Mouse (Mus musculus) midbrain, embryonic 16.5 days (tissue): ENCODE measurements at regions not wholly inside any gene's neighbourhood (a gene's known extent, or its start where the extent isn't known, plus 50 kb on each side); places are given as distances from the start of the nearest gene placed in this dataset.

Source experiments
- ATAC-seq: fragments of 200-750 bp; cut with Nextera tagmentation; 2 replicates; pipeline ENCODE4 v1.8.0; 2017; ENCODE audit warnings: moderate TSS enrichment
- H3K27ac ChIP-seq: fragments of 300-500 bp; sonication (generic); 2 replicates; pipeline ENCODE4 v1.5.1; 2014; ENCODE audit warnings: mild to moderate bottlenecking, low read length, mixed read lengths
- H3K27me3 ChIP-seq: fragments of 300-500 bp; sonication (generic); 2 replicates; pipeline ENCODE4 v1.6.1; 2014; ENCODE audit warnings: low read depth, low read length, mixed read lengths; ENCODE audit not compliant: control insufficient read depth, insufficient read depth
- H3K36me3 ChIP-seq: fragments of 300-500 bp; sonication (generic); 2 replicates; pipeline ENCODE4 v1.6.1; 2014; ENCODE audit warnings: mild to moderate bottlenecking, low read length, moderate library complexity, mixed read lengths; ENCODE audit not compliant: control insufficient read depth, insufficient read depth
- H3K4me1 ChIP-seq: fragments of 300-500 bp; sonication (generic); 2 replicates; pipeline ENCODE4 v1.6.1; 2014; ENCODE audit warnings: mild to moderate bottlenecking, low read length, mixed read lengths; ENCODE audit not compliant: control insufficient read depth, insufficient read depth
- H3K4me2 ChIP-seq: fragments of 300-500 bp; sonication (generic); 2 replicates; pipeline ENCODE4 v1.6.1; 2014; ENCODE audit warnings: mild to moderate bottlenecking, low read length, mixed read lengths
- H3K4me3 ChIP-seq: fragments of 300-500 bp; sonication (generic); 2 replicates; pipeline ENCODE4 v1.5.1; 2014; ENCODE audit warnings: low read depth, mild to moderate bottlenecking, low read length, moderate library complexity, mixed read lengths
- H3K9ac ChIP-seq: fragments of 300-500 bp; sonication (generic); 2 replicates; pipeline ENCODE4 v1.6.1; 2014; ENCODE audit warnings: low read depth, low read length, mixed read lengths
- H3K9me3 ChIP-seq: fragments of 300-500 bp; sonication (generic); replicated peaks from 2 replicates; pipeline ENCODE4 v1.6.1; 2014; ENCODE audit warnings: mild to moderate bottlenecking, low read length, mixed read lengths; ENCODE audit not compliant: control insufficient read depth, poor library complexity, severe bottlenecking
- WGBS: fragments of 180-500 bp; shearing (Covaris S2); extraction: QIAGEN DNeasy Blood & Tissue Kit; methylation state at CpG from one replicate; pipeline ENCODE4 v1.1.7; 2014; 5-methylcytosine and 5-hydroxymethylcytosine counted together

GRCm38 (mm10) chr5:52057261-52057660, 133.1 kb downstream of the Dhx15 start:
- Histone ChIP-seq H3K4me1 (no peaks in the 10 kb centered on the region), H3K4me2 (no peak overlapping the region), H3K27me3 (no peaks in the 10 kb centered on the region), H3K36me3 (no peaks in the 10 kb centered on the region), H3K9me3 (no peaks in the 10 kb centered on the region), H3K4me3 (no peak overlapping the region), H3K27ac (no peak overlapping the region), H3K9ac (no peak overlapping the region)
- no peak for ATAC-seq
- 84% methylated on average over 1 of the region's 1 CpGs for WGBS

- no peak for ATAC-seq
- Histone ChIP-seq H3K9ac (no peak overlapping the region), H3K27me3 (no peaks in the 10 kb centered on the region), H3K4me3 (no peak overlapping the region), H3K36me3 (no peaks in the 10 kb centered on the region), H3K27ac (no peak overlapping the region), H3K4me2 (no peak overlapping the region), H3K9me3 (no peaks in the 10 kb centered on the region), H3K4me1 (0 out of 2 replicates have a peak, but pooled peaks cover 3% of the 10 kb centered on the region)
- WGBS, result 79% methylated on average over 4 of the region's 4 CpGs
Measured at GRCm38 (mm10) chr5:52052072-52052465, 138.2 kb downstream of the Dhx15 start.

GRCm38 (mm10) chr5:52051383-52052071, 138.8 kb downstream of the Dhx15 start:
- WGBS, result 48% methylated on average over 10 of the region's 10 CpGs
- Histone ChIP-seq H3K36me3 (no peaks in the 10 kb centered on the region), H3K9me3 (no peaks in the 10 kb centered on the region), H3K4me1 (0 out of 2 replicates have a peak, but pooled peaks cover 3% of the 10 kb centered on the region), H3K27ac (no peak overlapping the region), H3K9ac (no peak overlapping the region), H3K4me2 (no peak overlapping the region), H3K4me3 (no peak overlapping the region), H3K27me3 (no peaks in the 10 kb centered on the region)
- ATAC-seq, result no peak; the same call in 1 of the 2 replicates

DNA sequence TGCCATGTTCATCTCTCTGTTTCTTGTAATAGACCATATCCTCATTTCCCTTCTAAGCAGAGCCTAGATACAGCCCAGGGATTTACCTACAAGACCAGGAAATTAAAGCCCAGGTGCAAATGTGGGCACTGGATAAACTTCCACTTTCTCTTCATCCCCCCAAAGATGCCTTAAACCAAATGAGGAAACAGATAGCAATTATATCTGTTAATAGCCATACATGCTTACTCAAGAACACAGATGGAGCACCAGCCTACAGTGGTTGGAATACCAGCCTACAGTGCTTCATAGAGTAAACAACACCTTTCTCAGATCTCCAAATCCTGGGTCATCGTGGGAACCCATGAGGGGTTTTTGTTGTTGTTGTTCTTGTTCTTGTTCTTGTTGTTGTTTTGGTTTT, 141.5 kb downstream of the Dhx15 start:
- no peaks in the 10 kb centered on the region for H3K36me3 ChIP-seq
- no peaks in the 10 kb centered on the region for H3K27me3 ChIP-seq
- no peak overlapping the region for H3K9ac ChIP-seq
- H3K4me1 ChIP-seq, result 0 out of 2 replicates have a peak, but pooled peaks cover 3% of the 10 kb centered on the region
- no peak overlapping the region for H3K4me2 ChIP-seq
- H3K27ac ChIP-seq, result no peak overlapping the region
- no peaks in the 10 kb centered on the region for H3K9me3 ChIP-seq
- H3K4me3 ChIP-seq, result no peak overlapping the region
- ATAC-seq, result no peak
- WGBS, result 91% methylated on average over 1 of the region's 1 CpGs

DNA sequence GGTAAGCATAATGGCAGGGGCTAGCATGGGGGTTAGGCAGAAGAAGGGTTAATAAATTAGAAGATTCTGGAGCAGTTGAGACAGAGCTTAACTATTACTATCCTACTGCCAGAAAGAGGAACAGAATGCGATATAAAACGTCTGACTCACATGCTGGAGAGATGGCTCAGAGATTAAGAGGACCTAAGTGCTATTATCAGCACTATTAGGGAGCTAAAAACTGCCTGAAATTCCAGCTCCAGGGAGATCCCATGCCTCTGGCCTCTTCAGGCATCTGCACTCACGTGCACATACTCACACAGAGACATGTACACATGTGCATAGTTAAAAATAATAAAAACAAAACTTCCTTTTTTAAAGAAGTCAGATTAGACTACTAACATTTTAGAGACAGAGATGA, 143.6 kb downstream of the Dhx15 start:
- H3K4me2 ChIP-seq, result no peak overlapping the region
- H3K36me3 ChIP-seq, result no peaks in the 10 kb centered on the region
- no peak overlapping the region for H3K9ac ChIP-seq
- H3K4me3 ChIP-seq, result no peak overlapping the region
- no peaks in the 10 kb centered on the region for H3K27me3 ChIP-seq
- no peak for ATAC-seq
- WGBS, result 77% methylated on average over 3 of the region's 3 CpGs
- H3K27ac ChIP-seq, result no peak overlapping the region
- 0 out of 2 replicates have a peak, but pooled peaks cover 2% of the 10 kb centered on the region for H3K4me1 ChIP-seq
- H3K9me3 ChIP-seq, result no peaks in the 10 kb centered on the region

GRCm38 (mm10) chr5:52044101-52044500, 146.2 kb downstream of the Dhx15 start:
- 85% methylated on average over 3 of the region's 3 CpGs for WGBS
- H3K27ac ChIP-seq, result no peak overlapping the region
- no peaks in the 10 kb centered on the region for H3K9me3 ChIP-seq
- no peak for ATAC-seq
- H3K4me2 ChIP-seq, result no peak overlapping the region
- no peak overlapping the region for H3K9ac ChIP-seq
- 0 out of 2 replicates have a peak, but pooled peaks cover 2% of the 10 kb centered on the region for H3K4me1 ChIP-seq
- H3K27me3 ChIP-seq, result no peaks in the 10 kb centered on the region
- no peaks in the 10 kb centered on the region for H3K36me3 ChIP-seq
- H3K4me3 ChIP-seq, result no peak overlapping the region

DNA sequence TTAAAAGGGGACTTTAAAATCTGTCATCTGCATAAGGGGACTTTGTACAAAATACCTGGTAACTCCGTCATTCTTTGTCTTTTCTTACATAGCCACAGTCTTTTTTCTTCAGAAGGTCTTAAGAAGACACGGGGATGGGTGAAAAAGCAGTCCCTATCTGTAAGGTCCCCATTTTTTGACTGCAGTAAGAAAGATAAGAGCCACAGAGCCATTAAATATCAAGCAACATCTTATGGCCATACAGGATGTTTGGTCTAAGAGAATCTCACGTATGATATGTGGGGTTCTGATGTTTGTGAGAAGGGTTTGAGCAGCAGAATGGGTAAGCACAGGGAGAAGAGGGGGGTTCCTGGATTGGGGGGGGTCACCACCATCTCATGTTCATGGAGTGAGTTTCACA, 148.9 kb downstream of the Dhx15 start:
- Histone ChIP-seq H3K9me3 (no peaks in the 10 kb centered on the region), H3K27me3 (no peaks in the 10 kb centered on the region), H3K27ac (no peak overlapping the region), H3K9ac (no peak overlapping the region), H3K4me2 (no peak overlapping the region), H3K4me1 (0 out of 2 replicates have a peak, but pooled peaks cover 2% of the 10 kb centered on the region), H3K36me3 (no peaks in the 10 kb centered on the region), H3K4me3 (no peak overlapping the region)
- 84% methylated on average over 3 of the region's 3 CpGs for WGBS
- no peak for ATAC-seq

GRCm38 (mm10) chr5:52040427-52041312, 149.6 kb downstream of the Dhx15 start:
- Histone ChIP-seq H3K27ac (no peak overlapping the region), H3K36me3 (no peaks in the 10 kb centered on the region), H3K27me3 (no peaks in the 10 kb centered on the region), H3K9ac (no peak overlapping the region), H3K4me1 (0 out of 2 replicates have a peak, but pooled peaks cover 2% of the 10 kb centered on the region), H3K4me2 (no peak overlapping the region), H3K4me3 (no peak overlapping the region), H3K9me3 (no peaks in the 10 kb centered on the region)
- WGBS, result 72% methylated on average over 24 of the region's 24 CpGs
- no peak for ATAC-seq

GRCm38 (mm10) chr5:52035339-52035738, 155.0 kb downstream of the Dhx15 start:
- no peak for ATAC-seq
- Histone ChIP-seq H3K27me3 (no peaks in the 10 kb centered on the region), H3K9me3 (no peaks in the 10 kb centered on the region), H3K4me2 (no peak overlapping the region), H3K9ac (no peak overlapping the region), H3K36me3 (no peaks in the 10 kb centered on the region), H3K4me1 (no peaks in the 10 kb centered on the region), H3K4me3 (no peak overlapping the region), H3K27ac (no peak overlapping the region)
- 86% methylated on average over 6 of the region's 6 CpGs for WGBS
